8 mouse cellular contexts compared by ENCODE assay signal in genomic region chr2:153609058-153609457, GRCm38 (mm10). TPM values are rescaled to one million over a fixed set of nuclear protein-coding genes. Genes with fewer than 3 reads are reported as not detected.
DNase-seq lines count a peak whose midpoint lies in the region; ATAC-seq and TF ChIP-seq lines count a peak whose summit lies in the region.

No protein-coding gene starts in this region.

- no peaks in the 10 kb centered on the region for H3K36me3 ChIP-seq in kidney, embryonic 14.5 days (ENCODE audit: control insufficient read depth, insufficient read depth, low read length)
- no peaks in the 10 kb centered on the region for H3K36me3 ChIP-seq in limb, embryonic 10.5 days
- no peaks in the 10 kb centered on the region for H3K36me3 ChIP-seq in lung, postnatal 0 days (ENCODE audit: insufficient read depth, low read length)

- no peaks in the 10 kb centered on the region for H3K27me3 ChIP-seq in kidney, embryonic 14.5 days (ENCODE audit: control insufficient read depth, insufficient read depth, low read length)
- H3K27me3 ChIP-seq in limb, embryonic 10.5 days (ENCODE audit: low read depth, poor library complexity, severe bottlenecking): no peaks in the 10 kb centered on the region
- no peaks in the 10 kb centered on the region for H3K27me3 ChIP-seq in lung, postnatal 0 days (replicated peaks; ENCODE audit: insufficient read depth, low read length)

- no peak for ATAC-seq in kidney, embryonic 14.5 days (ENCODE audit: low FRiP score, low TSS enrichment)
- no peak for ATAC-seq in lung, postnatal 0 days

- no peak overlapping the region for H3K9ac ChIP-seq in kidney, embryonic 14.5 days (ENCODE audit: low read depth, low read length)
- no peak overlapping the region for H3K9ac ChIP-seq in lung, postnatal 0 days (replicated peaks; ENCODE audit: low read depth)

- no peak for TF ChIP-seq EP300 in lung, postnatal 0 days (IDR thresholded peaks at IDR 0.05)

- no peaks in the 10 kb centered on the region for H3K9me3 ChIP-seq in kidney, embryonic 14.5 days (ENCODE audit: control insufficient read depth, low read length)
- no peaks in the 10 kb centered on the region for H3K9me3 ChIP-seq in limb, embryonic 10.5 days (replicated peaks)
- no peaks in the 10 kb centered on the region for H3K9me3 ChIP-seq in lung, postnatal 0 days (ENCODE audit: low read length)

- TF ChIP-seq CTCF in lung, postnatal 0 days (IDR thresholded peaks at IDR 0.05): no peak

- H3K4me3 ChIP-seq in kidney, embryonic 14.5 days (ENCODE audit: low read length): no peak overlapping the region
- H3K4me3 ChIP-seq in limb, embryonic 10.5 days: no peak overlapping the region
- H3K4me3 ChIP-seq in lung, postnatal 0 days (ENCODE audit: low read depth, low read length): no peak overlapping the region

- H3K4me1 ChIP-seq in kidney, embryonic 14.5 days (ENCODE audit: control insufficient read depth, insufficient read depth, low read length): peaks cover 17% of the 10 kb centered on the region; the same call in 1 of the 2 replicates
- H3K4me1 ChIP-seq in limb, embryonic 10.5 days: peaks cover 21% of the 10 kb centered on the region
- peaks cover 14% of the 10 kb centered on the region; the same call in 1 of the 2 replicates for H3K4me1 ChIP-seq in lung, postnatal 0 days (ENCODE audit: insufficient read depth, low read depth, low read length)

- 74% methylated on average over 8 of the region's 8 CpGs for WGBS in kidney, embryonic 14.5 days
- WGBS in limb, embryonic 10.5 days: 83% methylated on average over 8 of the region's 8 CpGs
- 82% methylated on average over 8 of the region's 8 CpGs for WGBS in lung, postnatal 0 days

- H3K27ac ChIP-seq in kidney, embryonic 14.5 days (ENCODE audit: low read depth, low read length): no peak overlapping the region
- peak overlapping the region; percentile 87; the same call in 1 of the 2 replicates for H3K27ac ChIP-seq in limb, embryonic 10.5 days
- H3K27ac ChIP-seq in lung, postnatal 0 days (ENCODE audit: low read length): no peak overlapping the region

- no peak overlapping the region for H3K4me2 ChIP-seq in kidney, embryonic 14.5 days (replicated peaks; ENCODE audit: low read depth, low read length)
- no peak overlapping the region for H3K4me2 ChIP-seq in lung, postnatal 0 days (replicated peaks; ENCODE audit: low read depth, low read length)

- DNase-seq in cerebellum, adult 9-11 months: peak; percentile 51
- no peak for DNase-seq in cerebellum, postnatal 4 days (ENCODE audit: low spot score in 2 of 2)
- peak; percentile 29 for DNase-seq in kidney, adult 18-20 months
- peak; percentile 88 for DNase-seq in adrenal gland, postnatal 14 days
- DNase-seq in limb, embryonic 10.5 days (ENCODE audit: low spot score): no peak
- no peak for DNase-seq in urinary bladder, postnatal 4 days (ENCODE audit: low spot score in 2 of 2)
- no peak for DNase-seq in lung, postnatal 0 days (ENCODE audit: low spot score)

RNA-seq across cellular contexts. Expression of gene Commd7, which starts 23.5 kb away (rescaled TPM):
- 64.9 and 78.0 TPM in 2 replicates for polyA plus RNA-seq in kidney, embryonic 14.5 days (2014; fragmentation: Nextera tagmentation; extraction: Ambion mirVana)
- 27.7 and 33.6 TPM in 2 replicates for total RNA-seq in adrenal gland, postnatal 14 days (2021)
- 73.9 and 74.4 TPM in 2 replicates for polyA plus RNA-seq in limb, embryonic 10.5 days (2016; fragmentation: Nextera tagmentation; extraction: Ambion mirVana)
- 71.8 and 73.3 TPM in 2 replicates for polyA plus RNA-seq in lung, postnatal 0 days (2015; fragmentation: Nextera tagmentation; extraction: Ambion mirVana)

RNA-seq across cellular contexts. Expression of gene Dnmt3b, which starts 40.2 kb away (rescaled TPM):
- polyA plus RNA-seq in kidney, embryonic 14.5 days (2014; fragmentation: Nextera tagmentation; extraction: Ambion mirVana): 13.3 and 20.2 TPM in 2 replicates
- 2.8 and 5.1 TPM in 2 replicates for total RNA-seq in adrenal gland, postnatal 14 days (2021)
- polyA plus RNA-seq in limb, embryonic 10.5 days (2016; fragmentation: Nextera tagmentation; extraction: Ambion mirVana): 26.1 and 26.2 TPM in 2 replicates
- polyA plus RNA-seq in lung, postnatal 0 days (2015; fragmentation: Nextera tagmentation; extraction: Ambion mirVana): 3.3 and 4.2 TPM in 2 replicates

Comparison
In these comparisons a context has a peak if more than half of its experiments do, and no peak if none do; other contexts are left out.
1. DNase-seq: peak in cerebellum, adult 9-11 months (single experiment), kidney, adult 18-20 months (single experiment) and adrenal gland, postnatal 14 days (single experiment); none in cerebellum, postnatal 4 days (0 of 2), limb, embryonic 10.5 days (single experiment), urinary bladder, postnatal 4 days (0 of 2) and lung, postnatal 0 days (single experiment).